Mouse (Mus musculus) forebrain, embryonic 11.5 days (tissue): ENCODE measurements at regions not wholly inside any gene's neighbourhood (a gene's known extent, or its start where the extent isn't known, plus 50 kb on each side); places are given as distances from the start of the nearest gene placed in this dataset.

ENCODE experiments used
- ATAC-seq: fragments of 200-750 bp; cut with Nextera tagmentation; replicated peaks from 2 replicates; pipeline ENCODE4 v1.8.0; 2017; ENCODE audit warnings: moderate TSS enrichment; ENCODE audit not compliant: low FRiP score
- DNase-seq: peaks from one replicate; pipeline ENCODE4 v3.0.0-alpha.2; 2017; ENCODE audit warnings: low spot score
- H3K27ac ChIP-seq: fragments of 300-500 bp; sonication (generic); 2 replicates; pipeline ENCODE4 v1.5.1; 2014; ENCODE audit warnings: low read depth, low read length
- H3K27me3 ChIP-seq: fragments of 300-500 bp; sonication (generic); 2 replicates; pipeline ENCODE4 v1.6.1; 2014; ENCODE audit warnings: mild to moderate bottlenecking, low read length, mixed read lengths; ENCODE audit not compliant: control insufficient read depth, insufficient read depth
- H3K36me3 ChIP-seq: fragments of 300-500 bp; sonication (generic); 2 replicates; pipeline ENCODE4 v1.6.1; 2014; ENCODE audit warnings: mild to moderate bottlenecking, low read length, moderate library complexity, mixed read lengths; ENCODE audit not compliant: control insufficient read depth, insufficient read depth
- H3K4me1 ChIP-seq: fragments of 300-500 bp; sonication (generic); replicated peaks from 2 replicates; pipeline ENCODE4 v1.6.1; 2014; ENCODE audit warnings: low read length, mixed read lengths; ENCODE audit not compliant: control insufficient read depth, insufficient read depth
- H3K4me2 ChIP-seq: fragments of 300-500 bp; sonication (generic); 2 replicates; pipeline ENCODE4 v1.6.1; 2014; ENCODE audit warnings: low read depth, mild to moderate bottlenecking, low read length, moderate library complexity, mixed read lengths; ENCODE audit not compliant: severe bottlenecking
- H3K4me3 ChIP-seq: fragments of 300-500 bp; sonication (generic); 2 replicates; pipeline ENCODE4 v1.5.1; 2014; ENCODE audit warnings: low read depth, low read length
- H3K9ac ChIP-seq: fragments of 300-500 bp; sonication (generic); 2 replicates; pipeline ENCODE4 v1.6.1; 2014; ENCODE audit warnings: low read length
- H3K9me3 ChIP-seq: fragments of 300-500 bp; sonication (generic); 2 replicates; pipeline ENCODE4 v1.6.1; 2016; ENCODE audit warnings: low read length, mixed read lengths; ENCODE audit not compliant: control insufficient read depth
- WGBS: fragments of 180-500 bp; shearing (Covaris S2); extraction: QIAGEN DNeasy Blood & Tissue Kit; methylation state at CpG from one replicate; pipeline ENCODE4 v1.1.7; 2014; 5-methylcytosine and 5-hydroxymethylcytosine counted together

- no peak overlapping the region for H3K4me3 ChIP-seq
- no peak for ATAC-seq
- WGBS, result 79% methylated on average over 1 of the region's 1 CpGs
- H3K36me3 ChIP-seq, result no peaks in the 10 kb centered on the region
- H3K27ac ChIP-seq, result no peak overlapping the region
- no peak overlapping the region for H3K9ac ChIP-seq
- H3K27me3 ChIP-seq, result no peaks in the 10 kb centered on the region
- H3K9me3 ChIP-seq, result no peaks in the 10 kb centered on the region
- H3K4me1 ChIP-seq, result no peaks in the 10 kb centered on the region
- DNase-seq, result no peak
- no peak overlapping the region for H3K4me2 ChIP-seq
Observed at GRCm38 (mm10) chr12:93960869-93961268, 1731.2 kb upstream of the Flrt2 start.

GRCm38 (mm10) chr12:93981307-93981706, 1710.7 kb upstream of the Flrt2 start:
- Histone ChIP-seq H3K9ac (no peak overlapping the region), H3K4me3 (no peak overlapping the region), H3K27me3 (no peaks in the 10 kb centered on the region), H3K4me2 (no peak overlapping the region), H3K4me1 (no peaks in the 10 kb centered on the region), H3K27ac (no peak overlapping the region), H3K9me3 (no peaks in the 10 kb centered on the region), H3K36me3 (no peaks in the 10 kb centered on the region)
- 83% methylated on average over 1 of the region's 1 CpGs for WGBS
- ATAC-seq (no peak), DNase-seq (no peak)

DNA sequence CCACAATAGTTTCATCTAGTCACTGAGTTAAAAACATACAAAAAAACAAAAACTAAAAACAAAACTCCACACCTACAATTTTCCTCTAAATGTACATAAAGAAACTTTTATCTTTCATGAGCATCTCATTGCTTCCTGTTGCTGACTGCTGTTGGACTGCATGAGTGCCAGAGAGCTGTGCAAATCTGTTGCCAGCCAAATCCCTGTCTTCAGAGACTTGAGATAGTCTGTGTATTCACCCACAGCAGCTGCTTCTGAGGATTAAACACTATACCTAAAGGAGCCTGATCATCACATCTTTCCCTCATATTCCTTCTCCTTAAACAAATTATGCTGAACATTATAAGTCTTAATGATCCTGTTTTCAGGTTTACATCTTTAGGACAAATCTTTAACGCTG, 1700.5 kb upstream of the Flrt2 start:
- Histone ChIP-seq H3K27me3 (no peaks in the 10 kb centered on the region), H3K9me3 (no peaks in the 10 kb centered on the region), H3K36me3 (no peaks in the 10 kb centered on the region), H3K4me1 (no peaks in the 10 kb centered on the region), H3K4me2 (no peak overlapping the region), H3K4me3 (no peak overlapping the region), H3K27ac (no peak overlapping the region), H3K9ac (no peak overlapping the region)
- no peak for ATAC-seq
- 88% methylated on average over 1 of the region's 1 CpGs for WGBS
- DNase-seq, result no peak

DNA sequence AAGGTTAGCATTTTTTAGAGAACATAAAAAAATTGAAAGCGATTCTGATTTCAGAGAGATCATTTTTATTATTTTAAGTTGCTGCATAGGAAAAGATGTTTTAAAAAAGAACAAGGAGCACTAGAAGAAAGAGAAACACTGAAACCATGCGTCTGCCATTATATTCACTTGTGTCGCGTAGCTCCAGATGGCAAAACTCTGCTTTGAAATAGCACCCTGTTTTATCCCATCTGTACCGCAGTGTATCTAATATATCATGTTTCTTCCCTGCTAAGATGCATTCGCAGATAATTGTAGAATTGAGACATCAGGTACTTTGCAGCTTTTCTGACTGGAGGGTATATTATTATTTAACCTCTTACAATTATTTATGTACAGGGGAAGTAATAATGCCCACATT, 1698.2 kb upstream of the Flrt2 start:
- 92% methylated on average over 6 of the region's 6 CpGs for WGBS
- Histone ChIP-seq H3K4me1 (no peaks in the 10 kb centered on the region), H3K4me2 (no peak overlapping the region), H3K36me3 (no peaks in the 10 kb centered on the region), H3K27me3 (no peaks in the 10 kb centered on the region), H3K27ac (no peak overlapping the region), H3K9ac (no peak overlapping the region), H3K4me3 (no peak overlapping the region), H3K9me3 (no peaks in the 10 kb centered on the region)
- DNase-seq (no peak), ATAC-seq (no peak)

DNA sequence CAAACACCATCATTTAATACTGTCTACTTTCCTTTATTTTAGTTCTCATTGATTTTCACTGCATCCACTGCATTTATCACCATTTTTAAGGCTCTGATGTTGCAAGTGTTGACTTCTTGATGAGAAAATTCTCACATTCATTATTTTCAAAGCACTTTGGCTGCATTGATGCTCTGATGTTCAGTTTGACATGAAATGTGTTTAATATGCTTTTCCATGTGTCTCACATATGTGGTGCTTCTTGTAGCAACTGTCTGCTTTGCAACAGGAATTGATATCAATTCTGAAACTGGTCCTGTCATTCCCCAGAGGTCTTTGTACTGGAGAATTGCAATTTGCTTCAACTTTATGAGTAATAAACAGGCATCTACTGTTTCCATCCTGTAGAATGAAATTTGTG, 1676.1 kb upstream of the Flrt2 start:
- H3K27me3 ChIP-seq, result no peaks in the 10 kb centered on the region
- no peak overlapping the region for H3K9ac ChIP-seq
- H3K4me1 ChIP-seq, result no peaks in the 10 kb centered on the region
- ATAC-seq, result no peak
- H3K9me3 ChIP-seq, result no peaks in the 10 kb centered on the region
- no peak for DNase-seq
- no peak overlapping the region for H3K4me3 ChIP-seq
- no peaks in the 10 kb centered on the region for H3K36me3 ChIP-seq
- no peak overlapping the region for H3K4me2 ChIP-seq
- H3K27ac ChIP-seq, result no peak overlapping the region

- ATAC-seq (peak; percentile 65; the same call in 1 of the 2 replicates), DNase-seq (no peak)
- 58% methylated on average over 4 of the region's 4 CpGs for WGBS
- H3K9ac ChIP-seq, result no peak overlapping the region
- H3K4me2 ChIP-seq, result no peak overlapping the region
- H3K4me1 ChIP-seq, result no peaks in the 10 kb centered on the region
- H3K9me3 ChIP-seq, result no peaks in the 10 kb centered on the region
- no peak overlapping the region for H3K27ac ChIP-seq
- no peaks in the 10 kb centered on the region for H3K27me3 ChIP-seq
- H3K36me3 ChIP-seq, result no peaks in the 10 kb centered on the region
- H3K4me3 ChIP-seq, result no peak overlapping the region
Observed at GRCm38 (mm10) chr12:94031364-94031763, 1660.7 kb upstream of the Flrt2 start.

GRCm38 (mm10) chr12:94047972-94048371, 1644.1 kb upstream of the Flrt2 start:
- DNase-seq (no peak), ATAC-seq (peak; percentile 71)
- H3K9ac ChIP-seq, result no peak overlapping the region
- no peak overlapping the region for H3K4me3 ChIP-seq
- no peaks in the 10 kb centered on the region for H3K9me3 ChIP-seq
- no peak overlapping the region for H3K27ac ChIP-seq
- no peaks in the 10 kb centered on the region for H3K27me3 ChIP-seq
- H3K4me1 ChIP-seq, result no peaks in the 10 kb centered on the region
- no peak overlapping the region for H3K4me2 ChIP-seq
- 58% methylated on average over 2 of the region's 2 CpGs for WGBS
- H3K36me3 ChIP-seq, result no peaks in the 10 kb centered on the region

DNA sequence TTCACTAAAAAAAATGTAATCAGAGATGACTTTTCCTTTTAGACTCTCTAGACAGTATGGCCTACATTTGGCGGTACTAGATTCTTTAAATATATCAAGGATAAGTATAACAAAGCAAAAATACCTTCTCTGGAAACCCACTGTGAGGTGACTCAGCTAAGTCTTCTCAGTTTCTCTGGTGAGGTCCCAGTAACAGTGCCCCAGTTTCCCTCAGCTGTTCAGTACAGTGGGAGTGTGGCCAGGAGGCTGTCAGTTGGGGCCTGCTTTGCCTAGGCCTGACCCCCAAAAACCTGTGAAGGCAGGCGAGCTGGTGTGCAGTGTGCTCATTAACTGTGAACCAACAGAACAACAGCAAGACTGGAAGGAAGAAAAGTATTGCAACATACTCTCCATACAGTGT, 1634.3 kb upstream of the Flrt2 start:
- ATAC-seq (no peak), DNase-seq (no peak)
- 83% methylated on average over 2 of the region's 2 CpGs for WGBS
- H3K4me2 ChIP-seq, result no peak overlapping the region
- no peaks in the 10 kb centered on the region for H3K27me3 ChIP-seq
- no peak overlapping the region for H3K9ac ChIP-seq
- H3K36me3 ChIP-seq, result no peaks in the 10 kb centered on the region
- no peak overlapping the region for H3K4me3 ChIP-seq
- no peaks in the 10 kb centered on the region for H3K4me1 ChIP-seq
- no peaks in the 10 kb centered on the region for H3K9me3 ChIP-seq
- H3K27ac ChIP-seq, result no peak overlapping the region

- ATAC-seq (no peak), DNase-seq (no peak)
- Histone ChIP-seq H3K9me3 (no peaks in the 10 kb centered on the region), H3K9ac (no peak overlapping the region), H3K27me3 (no peaks in the 10 kb centered on the region), H3K4me3 (no peak overlapping the region), H3K27ac (no peak overlapping the region), H3K4me1 (no peaks in the 10 kb centered on the region), H3K36me3 (no peaks in the 10 kb centered on the region), H3K4me2 (no peak overlapping the region)
- WGBS, result 88% methylated on average over 6 of the region's 6 CpGs
Observed at GRCm38 (mm10) chr12:94059641-94060040, 1632.4 kb upstream of the Flrt2 start.
